Mouse (Mus musculus): ENCODE measurements around the gene Crp.

DNA sequence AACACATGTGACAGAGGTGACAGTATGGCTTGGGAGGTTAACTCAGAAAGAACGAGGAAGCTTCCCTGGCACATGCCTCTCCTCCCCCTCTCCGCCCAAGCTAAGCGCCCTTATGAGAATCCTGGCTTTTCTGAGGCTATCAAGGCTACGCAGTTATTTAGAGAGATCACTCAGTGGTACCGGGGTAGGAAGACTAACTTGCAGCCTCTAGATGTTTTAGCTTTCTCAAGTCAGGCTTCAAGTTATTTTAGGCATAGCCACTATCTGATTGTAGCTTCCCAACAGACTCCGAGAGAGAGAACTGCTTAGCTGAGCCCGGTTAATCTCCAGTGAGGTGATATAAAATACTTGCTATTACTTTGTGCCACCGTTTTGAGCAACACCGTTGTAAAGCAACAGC, 48.5 kb upstream of the Crp start:
- TF ChIP-seq CTCF (conservative IDR thresholded peaks at IDR 0.05; ENCODE audit: insufficient read depth, insufficient read length, low read depth, low read length) (no peak), POLR2A (IDR thresholded peaks at IDR 0.05; ENCODE audit: low read depth, low read length) (no peak)

All from kidney, adult 2 months (tissue).